In genomic region chr6:87583183-87583611, GRCm38 (mm10) we compare ENCODE assay signal across 13 mouse cellular contexts. TPM values are rescaled to one million over a fixed set of nuclear protein-coding genes. Genes with fewer than 3 reads are reported as not detected.
DNase-seq lines count a peak whose midpoint lies in the region; ATAC-seq lines count a peak whose summit lies in the region.
"Had no signal": no experiment of that assay in that cellular context is flagged by ENCODE, and none has a peak within 500 bp of the region (broad histone marks: within the 10 kb centered on the region; RNA-seq: fewer than 3 reads in every experiment).

No protein-coding gene starts in this region.

- peaks cover 25% of the 10 kb centered on the region for H3K4me1 ChIP-seq in heart, embryonic 11.5 days (ENCODE audit: control insufficient read depth, insufficient read depth, low read length)
- peaks cover 53% of the 10 kb centered on the region for H3K4me1 ChIP-seq in liver, embryonic 16.5 days (ENCODE audit: control insufficient read depth, low read depth, low read length)

- ATAC-seq in heart, embryonic 11.5 days (replicated peaks; ENCODE audit: insufficient number of reproducible peaks, low FRiP score, low TSS enrichment): peak; percentile 87
- peak; percentile 98 for ATAC-seq in liver, embryonic 16.5 days (ENCODE audit: low read depth)
- ATAC-seq: activated CD4-positive, CD25-positive, alpha-beta regulatory T cell, adult 4 months had no signal

- peak overlapping the region; percentile 73 for H3K27ac ChIP-seq in heart, embryonic 11.5 days (ENCODE audit: low read depth, low read length)
- H3K27ac ChIP-seq in liver, embryonic 16.5 days (ENCODE audit: low read length): peak overlapping the region; percentile 98
- H3K27ac ChIP-seq: heart, adult 2 months; layer of hippocampus, adult 2 months; macrophage had no signal

- H3K4me2 ChIP-seq in heart, embryonic 11.5 days: peak overlapping the region; percentile 3
- H3K4me2 ChIP-seq in liver, embryonic 16.5 days (ENCODE audit: low read depth, low read length): peak overlapping the region; percentile 67

- no peak overlapping the region for H3K9ac ChIP-seq in heart, embryonic 11.5 days (ENCODE audit: low read depth, low read length)
- H3K9ac ChIP-seq in liver, embryonic 16.5 days (ENCODE audit: low read depth, low read length): peak overlapping the region; percentile 65

- peaks cover 7% of the 10 kb centered on the region for H3K27me3 ChIP-seq in heart, embryonic 11.5 days (ENCODE audit: control insufficient read depth, insufficient read depth, low read length)
- no peaks in the 10 kb centered on the region for H3K27me3 ChIP-seq in liver, embryonic 16.5 days (ENCODE audit: control insufficient read depth, insufficient read depth, low read depth, low read length)

- H3K9me3 ChIP-seq in heart, embryonic 11.5 days (replicated peaks; ENCODE audit: control insufficient read depth, low read length): no peaks in the 10 kb centered on the region
- no peaks in the 10 kb centered on the region for H3K9me3 ChIP-seq in liver, embryonic 16.5 days (replicated peaks; ENCODE audit: control insufficient read depth, low read length)

- H3K4me3 ChIP-seq in heart, embryonic 11.5 days (ENCODE audit: low read depth, low read length): no peak overlapping the region
- H3K4me3 ChIP-seq in liver, embryonic 16.5 days (ENCODE audit: low read depth, low read length): peak overlapping the region; percentile 40
- H3K4me3 ChIP-seq: heart, adult 2 months; layer of hippocampus, adult 2 months had no signal

- H3K36me3 ChIP-seq in heart, embryonic 11.5 days (ENCODE audit: control insufficient read depth, insufficient read depth, low read length): no peaks in the 10 kb centered on the region
- H3K36me3 ChIP-seq in liver, embryonic 16.5 days (ENCODE audit: control insufficient read depth, insufficient read depth): no peaks in the 10 kb centered on the region; the same call in none of the 2 replicates

- no peak for DNase-seq in heart, postnatal 4 days
- DNase-seq in spleen, adult 12 weeks (ENCODE audit: low spot score): peak; percentile 31
- no peak for DNase-seq in spleen, adult 18-20 months
- DNase-seq in layer of hippocampus, postnatal 10 days (ENCODE audit: low spot score in 2 of 2): no peak
- no peak for DNase-seq in neural tube, embryonic 10.5 days (ENCODE audit: extremely low spot score, low spot score)
- no peak for DNase-seq in kidney, postnatal 36 days
- DNase-seq: kidney, adult 11 months had no signal

- 62% methylated on average over 1 of the region's 1 CpGs for WGBS in heart, embryonic 11.5 days (ENCODE audit: insufficient replicate concordance)
- 30% methylated on average over 1 of the region's 1 CpGs for WGBS in liver, embryonic 16.5 days (ENCODE audit: insufficient replicate concordance)

RNA-seq across cellular contexts. Expression of gene Prokr1, which starts 7.3 kb away (rescaled TPM):
- polyA plus RNA-seq in heart, embryonic 11.5 days (2014; fragmentation: Nextera tagmentation; extraction: Ambion mirVana): 1.8 and 3.0 TPM in 2 replicates
- 1 to 10 TPM in 1 of 2 experiments, under 1 TPM in 1; 0.88 to 1.1 TPM for total RNA-seq in heart, postnatal 4 days (2021)
- polyA plus RNA-seq in liver, embryonic 16.5 days (2015; fragmentation: Nextera tagmentation; extraction: Ambion mirVana): 5.8 and 7.0 TPM in 2 replicates
- 1 to 10 TPM in 1 of 2 experiments, under 1 TPM in 1; 0.59 to 1.1 TPM for total RNA-seq in layer of hippocampus, postnatal 10 days (2021)
- polyA plus RNA-seq: activated CD4-positive, CD25-positive, alpha-beta regulatory T cell, adult 4 months had no signal

RNA-seq across cellular contexts. Expression of gene Arhgap25, which starts 50.1 kb away (rescaled TPM):
- 1.1 and 1.6 TPM in 2 replicates for polyA plus RNA-seq in heart, embryonic 11.5 days (2014; fragmentation: Nextera tagmentation; extraction: Ambion mirVana)
- total RNA-seq in heart, postnatal 4 days (2021): 1 to 10 TPM; 5.2 to 6.1 TPM
- 4.7 and 5.1 TPM in 2 replicates for polyA plus RNA-seq in liver, embryonic 16.5 days (2015; fragmentation: Nextera tagmentation; extraction: Ambion mirVana)
- 1 to 10 TPM; 3.5 to 4.5 TPM for total RNA-seq in layer of hippocampus, postnatal 10 days (2021)
